Mouse (Mus musculus) small intestine, adult 2 months (tissue): ENCODE results near the gene Adamts7. TPM values are rescaled to one million over a fixed set of nuclear protein-coding genes. Genes with fewer than 3 reads are reported as not detected.

ENCODE experiments used
- H3K27ac ChIP-seq: fragments of 200-500 bp; 2 replicates; pipeline ENCODE4 v1.5.1; 2012; ENCODE audit warnings: low read depth, low read length, control low read depth, inconsistent platforms; ENCODE audit not compliant: insufficient read depth
- H3K27me3 ChIP-seq: fragments of 200-500 bp; 2 replicates; pipeline ENCODE4 v1.6.1; 2012; ENCODE audit warnings: mild to moderate bottlenecking, moderate library complexity, low read length, inconsistent platforms; ENCODE audit not compliant: control insufficient read depth, insufficient read depth
- H3K36me3 ChIP-seq: fragments of 200-500 bp; 2 replicates; pipeline ENCODE4 v1.6.1; 2012; ENCODE audit warnings: mild to moderate bottlenecking, low read length, control low read depth, inconsistent platforms; ENCODE audit not compliant: control insufficient read depth, insufficient read depth
- H3K4me1 ChIP-seq: fragments of 200-500 bp; 2 replicates; pipeline ENCODE4 v1.6.1; 2012; ENCODE audit warnings: low read length, inconsistent platforms, mixed read lengths; ENCODE audit not compliant: control insufficient read depth, insufficient read depth, insufficient read length
- H3K4me3 ChIP-seq: fragments of 200-500 bp; 2 replicates; pipeline ENCODE4 v1.5.1; 2012; ENCODE audit warnings: low read depth, mild to moderate bottlenecking, control low read depth, inconsistent platforms, low read length, moderate library complexity
- CTCF ChIP-seq: fragments of 200-500 bp; IDR thresholded peaks from 2 replicates; pipeline ENCODE4 v1.5.1; 2012; ENCODE audit warnings: low read depth, mild to moderate bottlenecking, control low read depth, inconsistent platforms, low read length, moderate library complexity, mixed read lengths; ENCODE audit not compliant: insufficient replicate concordance, insufficient read length; ENCODE audit errors: extremely low read depth
- POLR2A ChIP-seq: fragments of 200-500 bp; IDR thresholded peaks from 2 replicates; pipeline ENCODE4 v1.6.1; 2012; ENCODE audit warnings: low read depth, mild to moderate bottlenecking, control low read depth, inconsistent platforms, low read length, moderate library complexity
- WGBS: fragments of 180-500 bp; shearing (Covaris S2); methylation state at CpG from one replicate; pipeline ENCODE4 v1.1.7; 2018; 5-methylcytosine and 5-hydroxymethylcytosine counted together
- polyA plus RNA-seq: library from polyadenylated mRNA; depleted of rRNA; stranded (reverse); fragments of >200 nt; gene quantifications from 2 replicates; pipeline ENCODE4 v1.2.3, GENCODE M21; 2012; rRNA removed

Gene Adamts7
- polyA plus RNA-seq, 1 experiment = 4.1 TPM

DNA sequence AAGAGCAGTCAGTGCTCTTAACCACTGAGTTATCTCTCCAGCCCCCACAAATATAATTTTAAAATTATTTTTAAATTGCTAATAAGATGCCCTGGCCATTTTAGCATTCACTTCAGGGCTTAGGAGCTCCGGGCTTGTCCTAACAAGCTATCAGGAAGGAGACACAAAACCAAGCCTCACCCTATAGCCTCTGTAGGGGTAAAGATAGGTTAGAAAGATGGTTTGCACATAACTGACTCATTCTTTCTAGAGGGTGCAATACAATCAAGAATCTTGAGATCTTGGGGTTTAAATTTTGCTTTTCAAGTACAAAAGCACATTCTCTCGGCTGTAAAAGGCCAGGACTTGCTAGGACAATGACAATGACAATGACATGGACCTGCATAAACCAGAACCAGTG lies 86.2 kb downstream of the Adamts7 start:
- H3K4me3 ChIP-seq = no peak overlapping the region
- 88% methylated on average over 2 of the region's 2 CpGs for WGBS
- H3K27me3 ChIP-seq = no peaks in the 10 kb centered on the region
- peaks cover 10% of the 10 kb centered on the region; the same call in 1 of the 2 replicates for H3K4me1 ChIP-seq
- no peak for TF ChIP-seq POLR2A
- no peak for TF ChIP-seq CTCF
- H3K36me3 ChIP-seq = peaks cover 11% of the 10 kb centered on the region
- H3K27ac ChIP-seq = no peak overlapping the region

DNA sequence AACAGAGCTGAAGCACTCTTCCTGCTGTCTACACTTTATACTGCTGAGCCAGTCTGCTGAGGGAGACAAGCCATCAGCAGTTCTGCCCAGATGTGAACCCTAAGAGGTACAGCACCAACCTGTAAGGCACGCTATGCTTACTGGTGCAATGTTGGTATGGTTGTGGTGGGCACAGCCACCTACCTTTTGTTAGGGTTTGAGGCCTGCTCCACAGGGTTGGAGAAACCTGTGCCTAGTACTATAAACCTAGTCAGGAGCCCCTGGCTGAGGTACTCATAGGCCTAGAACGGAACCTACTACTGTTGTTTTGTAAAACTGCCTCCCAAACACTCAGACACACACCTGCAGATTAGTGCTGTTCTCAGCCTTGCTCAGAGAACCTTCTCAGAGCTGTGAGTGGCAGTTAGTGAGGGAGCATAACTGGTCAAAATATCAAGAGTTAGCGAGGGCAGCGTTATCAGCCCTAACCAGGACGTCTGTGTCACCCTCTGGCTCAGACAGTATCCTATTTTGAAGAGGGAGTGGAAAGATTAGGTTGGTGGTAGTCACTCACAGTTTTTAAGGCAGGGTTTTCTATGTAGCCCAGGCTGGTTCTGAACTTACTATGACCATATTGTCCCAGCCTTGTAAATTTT lies 87.4 kb downstream of the Adamts7 start:
- Histone ChIP-seq H3K4me3 (no peak overlapping the region), H3K27ac (no peak overlapping the region), H3K36me3 (peaks cover 11% of the 10 kb centered on the region), H3K27me3 (no peaks in the 10 kb centered on the region), H3K4me1 (peaks cover 6% of the 10 kb centered on the region; the same call in 1 of the 2 replicates)
- TF ChIP-seq CTCF (no peak), POLR2A (no peak)
- WGBS = 79% methylated on average over 5 of the region's 5 CpGs

DNA sequence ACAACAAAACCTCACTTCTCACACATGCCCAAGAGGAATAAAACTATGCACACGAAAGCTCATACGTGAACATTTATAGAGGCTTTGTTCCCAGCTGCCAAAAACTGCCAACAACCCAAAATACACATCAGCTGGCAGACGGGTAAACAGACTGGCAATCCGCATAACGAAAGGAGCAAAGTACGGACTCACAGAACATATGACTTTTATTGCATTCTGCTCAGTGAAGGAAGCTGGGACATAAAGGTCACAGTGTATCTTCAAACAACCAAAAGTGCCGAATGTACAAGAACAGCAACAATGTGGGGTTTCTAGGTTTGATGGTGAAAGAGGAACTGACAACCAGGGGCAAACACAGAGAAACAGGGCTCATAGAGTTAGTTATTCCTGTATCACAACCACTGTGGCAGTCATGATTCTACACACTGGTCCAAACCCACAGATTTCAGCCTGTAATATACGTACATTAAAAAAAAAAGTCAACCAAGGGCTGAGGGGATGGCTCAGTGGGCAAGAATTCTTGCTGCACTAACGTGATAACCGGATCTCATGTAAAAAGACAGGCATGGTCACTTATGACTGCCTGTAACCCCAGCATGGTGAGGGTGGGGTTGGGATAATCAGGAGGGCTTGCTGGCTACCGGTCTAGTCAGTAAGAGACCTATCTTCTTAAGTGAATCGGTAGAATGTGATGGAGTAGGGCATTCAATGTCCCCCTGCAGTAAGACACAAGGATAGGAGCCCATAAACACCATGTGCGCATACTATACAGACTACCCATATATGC lies 88.3 kb downstream of the Adamts7 start:
- TF ChIP-seq CTCF (no peak), POLR2A (no peak)
- H3K4me1 ChIP-seq = peaks cover 6% of the 10 kb centered on the region; the same call in 1 of the 2 replicates

DNA sequence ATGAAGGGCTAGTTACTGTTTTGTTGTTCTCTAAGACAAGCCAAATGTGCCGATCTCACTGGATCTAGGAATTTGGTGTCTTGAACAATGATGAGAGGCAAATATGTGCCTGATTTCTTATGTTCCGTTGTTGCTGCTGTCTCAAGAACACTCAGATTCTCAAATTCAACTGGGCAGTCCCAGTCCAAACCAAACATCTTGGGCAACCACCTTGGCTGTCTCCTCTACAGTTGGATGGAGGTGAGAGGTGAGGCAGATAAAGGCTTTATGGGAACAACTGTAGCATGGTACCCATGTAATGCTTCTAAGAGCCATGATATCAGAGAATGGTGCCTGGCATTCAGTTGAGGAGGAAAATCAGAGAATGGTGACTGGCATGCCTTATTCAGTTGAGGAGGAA lies 90.3 kb downstream of the Adamts7 start:
- H3K27ac ChIP-seq = no peak overlapping the region
- TF ChIP-seq CTCF = no peak
- no peak for TF ChIP-seq POLR2A
- H3K4me3 ChIP-seq = no peak overlapping the region
- 86% methylated on average over 2 of the region's 2 CpGs for WGBS
- H3K4me1 ChIP-seq = peaks cover 10% of the 10 kb centered on the region
- peaks cover 7% of the 10 kb centered on the region for H3K36me3 ChIP-seq
- H3K27me3 ChIP-seq = no peaks in the 10 kb centered on the region

More for the DNA sequence above, 88.3 kb downstream of the Adamts7 start:
- H3K4me3 ChIP-seq = no peak overlapping the region
- H3K36me3 ChIP-seq = peaks cover 11% of the 10 kb centered on the region
- no peaks in the 10 kb centered on the region for H3K27me3 ChIP-seq
- WGBS = 43% methylated on average over 13 of the region's 13 CpGs
- 0 out of 2 replicates have a peak overlapping the region, but pooled peaks have one; percentile 10 for H3K27ac ChIP-seq

DNA sequence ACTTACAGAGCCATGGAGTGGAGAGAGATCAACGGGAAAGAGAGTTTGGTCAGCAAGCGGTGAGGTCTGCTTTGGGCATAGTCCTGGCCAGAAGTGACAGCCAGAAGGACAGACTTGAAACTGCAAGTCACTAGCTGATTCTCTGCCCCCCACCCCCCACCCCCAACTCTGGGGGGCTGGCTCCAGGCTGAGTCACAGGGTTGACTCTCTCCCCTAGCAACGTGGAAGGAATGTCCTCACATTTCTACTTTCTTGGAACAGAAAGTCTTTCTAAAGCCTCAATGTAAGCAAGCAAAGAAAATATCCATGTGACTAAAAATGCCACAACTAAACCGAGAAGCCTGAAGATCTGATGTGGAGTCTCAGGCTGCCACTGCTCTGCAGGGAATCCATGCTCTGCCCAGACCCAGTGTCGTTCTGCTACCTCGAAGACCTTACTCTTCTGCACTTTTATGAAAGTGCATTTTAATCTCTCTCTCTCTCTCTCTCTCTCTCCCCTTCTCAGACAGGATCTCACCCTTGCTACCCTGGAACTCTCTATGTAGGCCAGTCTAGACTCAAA lies 93.1 kb downstream of the Adamts7 start:
- H3K27ac ChIP-seq = peak overlapping the region; percentile 21; the same call in 1 of the 2 replicates
- 70% methylated on average over 6 of the region's 6 CpGs for WGBS
- H3K36me3 ChIP-seq = peaks cover 5% of the 10 kb centered on the region; the same call in 1 of the 2 replicates
- peaks cover 26% of the 10 kb centered on the region for H3K4me1 ChIP-seq
- no peaks in the 10 kb centered on the region for H3K27me3 ChIP-seq
- H3K4me3 ChIP-seq = no peak overlapping the region
- no peak for TF ChIP-seq POLR2A
- TF ChIP-seq CTCF = no peak

DNA sequence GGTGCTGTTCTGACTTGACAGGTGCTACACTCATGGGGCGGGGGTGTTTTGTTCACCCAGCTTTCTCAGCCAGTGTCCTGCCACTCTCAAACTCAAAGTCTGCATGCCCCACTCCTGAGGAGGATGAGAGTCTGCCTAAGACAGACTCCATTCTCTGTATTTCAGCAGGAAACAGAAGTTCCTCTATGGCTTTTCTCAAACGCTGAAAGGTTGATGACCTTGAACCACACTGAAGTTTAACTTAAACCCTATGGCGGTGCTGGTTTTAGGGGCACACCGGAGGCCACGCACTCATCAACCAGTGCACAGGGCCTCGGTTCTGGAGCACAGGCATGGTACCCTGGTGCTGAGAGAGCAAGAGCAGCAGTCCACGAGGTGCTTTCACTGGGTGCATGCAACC lies 94.4 kb downstream of the Adamts7 start:
- peaks cover 5% of the 10 kb centered on the region; the same call in 1 of the 2 replicates for H3K36me3 ChIP-seq
- 64% methylated on average over 7 of the region's 7 CpGs for WGBS
- H3K4me3 ChIP-seq = no peak overlapping the region
- peaks cover 24% of the 10 kb centered on the region for H3K4me1 ChIP-seq
- H3K27ac ChIP-seq = peak overlapping the region; percentile 20; the same call in 1 of the 2 replicates
- H3K27me3 ChIP-seq = no peaks in the 10 kb centered on the region
- no peak for TF ChIP-seq CTCF
- TF ChIP-seq POLR2A = no peak

Other genes starting within 250 kb of the Adamts7 start
- 24.9 and 33.8 TPM in 2 replicates for gene Ctsh, start 108.9 kb upstream of the Adamts7 start, polyA plus RNA-seq
- 8.3 and 21.0 TPM in 2 replicates for gene Morf4l1, start 48.3 kb upstream of the Adamts7 start, polyA plus RNA-seq
- 9.6 and 13.1 TPM in 2 replicates for gene Tbc1d2b, start 107.7 kb downstream of the Adamts7 start, polyA plus RNA-seq